Mouse (Mus musculus) E14TG2a.4 (cell line): ENCODE measurements at regions not wholly inside any gene's neighbourhood (a gene's known extent, or its start where the extent isn't known, plus 50 kb on each side); places are given as distances from the start of the nearest gene placed in this dataset.

Source experiments
- H3K27me3 ChIP-seq: 2 replicates; pipeline ENCODE4 v1.6.1; 2014; ENCODE audit warnings: low read length, control low read depth; ENCODE audit not compliant: insufficient read depth
- H3K36me3 ChIP-seq: 2 replicates; pipeline ENCODE4 v1.6.1; 2014; ENCODE audit warnings: low read length, control low read depth; ENCODE audit not compliant: insufficient read depth
- H3K4me1 ChIP-seq: replicated peaks from 2 replicates; pipeline ENCODE4 v1.6.1; 2014; ENCODE audit warnings: low read depth, low read length, control low read depth
- H3K4me3 ChIP-seq: replicated peaks from 2 replicates; pipeline ENCODE4 v1.5.1; 2014; ENCODE audit warnings: mild to moderate bottlenecking, low read length
- H3K9me3 ChIP-seq: 2 replicates; pipeline ENCODE4 v1.6.1; 2014; ENCODE audit warnings: low read length, control low read depth
- CTCF ChIP-seq: conservative IDR thresholded peaks from 2 replicates; pipeline ENCODE4 v1.5.1; 2014; ENCODE audit warnings: low read length
- NANOG ChIP-seq: IDR thresholded peaks from 2 replicates; pipeline ENCODE4 v1.6.1; 2014; ENCODE audit warnings: borderline replicate concordance, low read length, mixed read lengths
- POU5F1 ChIP-seq: IDR thresholded peaks from 2 replicates; pipeline ENCODE4 v1.6.1; 2014; ENCODE audit warnings: low read length, borderline replicate concordance

- TF ChIP-seq NANOG (no peak), CTCF (no peak), POU5F1 (no peak)
- Histone ChIP-seq H3K4me3 (0 out of 2 replicates have a peak overlapping the region, but pooled peaks have one; percentile 10), H3K27me3 (no peaks in the 10 kb centered on the region), H3K4me1 (peaks cover 30% of the 10 kb centered on the region), H3K9me3 (no peaks in the 10 kb centered on the region), H3K36me3 (no peaks in the 10 kb centered on the region)
Measured at GRCm38 (mm10) chr4:140390684-140391234, 144.2 kb upstream of the Igsf21 start.

DNA sequence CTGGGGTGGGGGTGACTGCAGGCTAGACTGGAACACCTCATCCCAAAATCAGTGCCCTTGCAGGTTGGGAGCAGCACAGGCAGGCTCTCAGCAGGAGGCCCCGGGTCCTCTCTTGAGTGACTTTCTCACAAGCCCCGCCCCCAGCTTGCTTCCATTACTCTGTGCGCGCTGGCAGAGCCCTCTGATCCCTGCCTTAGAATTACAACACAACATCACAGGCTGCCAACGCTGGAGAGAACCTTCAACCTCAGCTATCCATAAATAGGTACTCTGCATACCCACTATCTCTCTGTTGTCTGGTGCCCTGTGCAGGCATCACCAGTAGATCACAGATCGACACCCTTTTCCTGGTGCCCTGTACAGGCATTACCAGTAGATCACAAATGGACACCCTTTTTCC is 139.1 kb upstream of the Igsf21 start:
- Histone ChIP-seq H3K36me3 (no peaks in the 10 kb centered on the region), H3K9me3 (0 out of 2 replicates have a peak, but pooled peaks cover 3% of the 10 kb centered on the region), H3K4me1 (peaks cover 52% of the 10 kb centered on the region), H3K4me3 (peak overlapping the region; percentile 32), H3K27me3 (peaks cover 11% of the 10 kb centered on the region)
- TF ChIP-seq NANOG (no peak), POU5F1 (no peak), CTCF (no peak)

DNA sequence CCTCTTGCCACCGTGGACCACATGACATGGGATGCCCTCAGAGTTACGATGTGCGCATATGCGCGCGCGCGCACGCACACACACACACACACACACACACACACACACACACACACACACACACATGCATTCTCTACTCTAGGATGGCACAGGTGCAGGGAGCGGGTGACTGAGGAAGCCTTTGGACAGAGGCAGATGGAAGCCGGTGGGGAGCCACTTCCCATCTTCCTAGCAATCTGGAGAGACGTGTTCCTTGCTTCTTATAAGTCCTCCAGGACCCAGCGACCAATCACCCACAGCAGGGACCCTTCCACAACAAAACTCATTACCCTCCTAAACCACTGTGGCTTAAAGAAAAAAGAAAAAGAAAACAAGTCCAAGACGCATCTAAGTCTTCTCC is 138.6 kb upstream of the Igsf21 start:
- peaks cover 11% of the 10 kb centered on the region for H3K27me3 ChIP-seq
- TF ChIP-seq CTCF (no peak), POU5F1 (no peak), NANOG (no peak)

GRCm38 (mm10) chr4:140383596-140383995 is 137.0 kb upstream of the Igsf21 start:
- H3K9me3 ChIP-seq = 0 out of 2 replicates have a peak, but pooled peaks cover 3% of the 10 kb centered on the region
- peaks cover 52% of the 10 kb centered on the region for H3K4me1 ChIP-seq
- H3K4me3 ChIP-seq = no peak overlapping the region
- H3K36me3 ChIP-seq = no peaks in the 10 kb centered on the region
- no peak for TF ChIP-seq NANOG
- TF ChIP-seq POU5F1 = no peak
- TF ChIP-seq CTCF = no peak
- H3K27me3 ChIP-seq = peaks cover 11% of the 10 kb centered on the region

More for the DNA sequence above, 138.6 kb upstream of the Igsf21 start:
- Histone ChIP-seq H3K4me1 (peaks cover 52% of the 10 kb centered on the region), H3K36me3 (no peaks in the 10 kb centered on the region), H3K9me3 (0 out of 2 replicates have a peak, but pooled peaks cover 3% of the 10 kb centered on the region), H3K4me3 (peak overlapping the region; percentile 32)

- TF ChIP-seq NANOG (no peak), POU5F1 (no peak), CTCF (no peak)
- peaks cover 48% of the 10 kb centered on the region for H3K4me1 ChIP-seq
- H3K4me3 ChIP-seq = peak overlapping the region; percentile 20; the same call in 1 of the 2 replicates
- H3K27me3 ChIP-seq = peaks cover 11% of the 10 kb centered on the region
- 0 out of 2 replicates have a peak, but pooled peaks cover 3% of the 10 kb centered on the region for H3K9me3 ChIP-seq
- no peaks in the 10 kb centered on the region for H3K36me3 ChIP-seq
Measured at GRCm38 (mm10) chr4:140380733-140381132, 134.1 kb upstream of the Igsf21 start.

DNA sequence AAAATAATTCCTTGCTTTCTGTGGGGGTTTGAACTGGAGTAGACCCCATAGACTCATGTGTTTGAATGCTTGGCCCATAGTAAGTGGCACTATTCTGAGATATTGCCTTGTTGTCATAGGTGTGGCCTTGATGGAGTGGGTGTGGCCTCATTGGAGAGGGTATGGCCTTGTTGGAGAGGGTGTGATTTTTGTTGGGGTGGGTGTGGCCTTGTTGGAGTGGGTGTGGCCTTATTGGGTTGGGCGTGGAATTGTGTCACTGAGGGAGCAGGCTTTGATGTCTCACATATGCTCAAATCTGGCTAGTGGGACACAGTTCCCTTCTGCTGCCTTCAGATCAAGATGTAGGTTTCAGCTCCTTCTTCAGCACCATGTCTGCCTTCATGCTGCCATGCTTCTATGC is 131.4 kb upstream of the Igsf21 start:
- no peak overlapping the region for H3K4me3 ChIP-seq
- 0 out of 2 replicates have a peak, but pooled peaks cover 3% of the 10 kb centered on the region for H3K9me3 ChIP-seq
- H3K27me3 ChIP-seq = peaks cover 14% of the 10 kb centered on the region; the same call in 1 of the 2 replicates
- TF ChIP-seq POU5F1 = no peak
- TF ChIP-seq CTCF = no peak
- TF ChIP-seq NANOG = no peak
- peaks cover 27% of the 10 kb centered on the region for H3K4me1 ChIP-seq
- H3K36me3 ChIP-seq = no peaks in the 10 kb centered on the region

DNA sequence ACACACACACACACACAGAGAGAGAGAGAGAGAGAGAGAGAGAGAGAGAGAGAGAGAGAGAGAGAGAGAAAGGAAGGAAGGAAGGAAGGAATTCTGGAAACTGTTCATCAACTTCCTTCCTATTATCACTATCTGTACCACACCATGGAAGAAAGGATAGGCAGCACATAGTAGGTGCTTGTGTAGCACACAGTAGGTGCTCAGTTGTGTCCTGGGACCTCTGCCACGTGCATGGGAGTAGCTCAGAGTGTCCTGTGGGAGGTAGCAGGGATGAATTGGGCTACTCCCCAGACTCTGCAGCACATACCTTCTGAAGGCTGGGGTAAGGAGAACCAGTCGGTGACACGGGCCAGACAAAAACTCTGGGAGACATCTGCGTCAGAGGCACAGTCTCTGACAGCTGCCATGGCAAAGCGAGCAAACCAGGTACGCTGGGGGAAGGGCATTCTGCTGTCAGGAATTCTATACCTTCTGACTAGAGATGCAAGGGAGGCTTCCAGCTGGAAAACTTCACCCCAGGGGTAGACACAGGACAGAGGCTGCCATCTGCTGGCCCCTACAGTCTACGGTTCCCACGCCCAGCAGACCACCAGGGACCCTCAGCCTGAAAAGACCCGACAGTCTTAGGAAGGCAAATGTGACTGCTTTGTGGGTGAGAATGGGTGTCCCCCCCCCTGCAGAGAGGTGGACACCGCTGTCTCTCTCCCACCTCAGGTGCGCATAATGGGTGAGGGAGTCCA is 126.2 kb upstream of the Igsf21 start:
- H3K4me3 ChIP-seq = no peak overlapping the region
- peaks cover 9% of the 10 kb centered on the region for H3K4me1 ChIP-seq
- TF ChIP-seq NANOG (no peak), CTCF (0 out of 2 replicates have a peak, but pooled peaks have one; percentile 6)
- H3K27me3 ChIP-seq = peaks cover 18% of the 10 kb centered on the region; the same call in 1 of the 2 replicates
- H3K36me3 ChIP-seq = no peaks in the 10 kb centered on the region
- no peaks in the 10 kb centered on the region for H3K9me3 ChIP-seq

GRCm38 (mm10) chr4:140371426-140372213 is 125.0 kb upstream of the Igsf21 start:
- Histone ChIP-seq H3K4me3 (no peak overlapping the region), H3K9me3 (no peaks in the 10 kb centered on the region), H3K36me3 (no peaks in the 10 kb centered on the region), H3K4me1 (no peaks in the 10 kb centered on the region), H3K27me3 (peaks cover 18% of the 10 kb centered on the region; the same call in 1 of the 2 replicates)
- TF ChIP-seq NANOG (no peak), POU5F1 (no peak), CTCF (no peak)
